Mouse (Mus musculus): Measurements from ENCODE around the gene Slc11a2. TPM values are rescaled to one million over a fixed set of nuclear protein-coding genes. Genes with fewer than 3 reads are reported as not detected.
"Not testable (repeated sequence)": the region's sequence is repeated elsewhere in the genome, so short reads cannot be mapped to it uniquely, and the experiment has no call there.

Slc11a2 gene
- total RNA-seq, 2 experiments from 2014 or later = 60.6 to 72.7 TPM

DNA sequence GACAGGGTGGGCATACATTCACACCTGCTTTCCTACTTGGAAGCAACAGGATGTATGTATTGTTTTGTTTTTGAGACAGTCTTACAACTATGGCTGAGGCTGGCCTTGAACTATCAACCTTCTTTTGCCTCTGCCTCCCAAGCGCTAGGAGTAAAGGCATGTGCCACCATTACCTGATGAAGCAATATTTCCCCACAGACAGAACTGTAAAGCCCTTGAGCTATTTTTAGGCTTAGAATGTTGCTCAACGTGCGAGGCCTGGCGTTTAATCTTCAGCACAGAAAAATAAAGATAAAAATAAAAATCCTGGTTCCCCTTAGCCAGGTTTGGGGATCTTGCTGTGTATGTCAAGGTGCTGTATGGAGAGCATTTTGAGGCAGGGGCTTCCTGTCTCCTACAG lies 11.2 kb upstream of the Slc11a2 start:
- peak; percentile 49 for DNase-seq

- no peak for DNase-seq
These were observed 8.4 kb upstream of the Slc11a2 start for GRCm38 (mm10) chr15:100433234-100433633.

DNA sequence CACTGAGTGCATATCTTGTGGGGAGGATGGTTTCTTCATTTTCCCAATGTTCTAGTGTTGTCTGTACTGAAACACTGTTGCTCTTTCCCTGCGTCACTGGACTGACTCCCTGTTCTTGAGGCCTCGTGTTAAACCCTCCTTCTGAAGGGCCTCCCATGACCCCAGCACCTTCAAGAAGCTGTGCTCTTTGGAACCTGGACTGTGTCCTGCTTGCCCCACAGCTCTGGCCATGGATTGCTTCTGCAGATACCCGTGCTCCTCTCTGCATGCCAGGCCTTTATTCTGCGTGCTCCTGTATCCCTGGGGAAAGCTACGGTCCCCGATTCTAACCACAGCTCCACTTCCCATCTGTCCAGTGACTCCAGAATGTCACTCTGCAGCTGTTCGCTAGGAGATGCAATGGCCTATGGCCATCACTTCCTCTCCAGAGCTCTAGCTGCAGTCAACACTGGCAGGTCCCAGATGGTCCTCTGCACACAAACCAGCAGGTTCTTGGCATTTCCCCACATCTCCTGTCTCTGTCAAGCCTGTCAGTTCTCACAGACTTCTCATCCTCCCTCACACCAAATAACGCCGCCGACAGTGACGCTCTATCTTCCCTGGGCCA lies 5.2 kb upstream of the Slc11a2 start:
- no peak for DNase-seq

GRCm38 (mm10) chr15:100428296-100428905 lies 3.5 kb upstream of the Slc11a2 start:
- DNase-seq = peak; percentile 63

DNA sequence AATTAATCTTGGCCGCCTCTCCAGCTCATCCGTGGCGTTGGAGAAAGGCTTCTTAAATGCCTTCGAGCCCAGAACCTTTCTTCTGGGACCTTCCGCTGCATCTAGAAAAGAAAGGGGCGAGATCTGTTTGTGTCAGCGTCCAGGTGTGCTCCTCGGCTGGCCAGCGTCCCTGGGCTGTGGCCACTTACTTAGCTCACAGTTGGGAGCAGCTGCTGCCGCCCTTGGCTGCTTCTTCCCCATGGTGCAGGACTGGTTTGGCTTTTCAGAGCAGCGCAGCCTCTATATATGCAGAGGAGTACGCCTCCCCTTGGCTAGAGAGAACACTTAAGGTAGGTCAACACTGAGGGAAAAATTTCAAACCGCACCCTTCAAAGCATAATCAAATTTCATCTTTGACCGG lies 956 bp downstream of the Slc11a2 start:
- no peak for DNase-seq

DNA sequence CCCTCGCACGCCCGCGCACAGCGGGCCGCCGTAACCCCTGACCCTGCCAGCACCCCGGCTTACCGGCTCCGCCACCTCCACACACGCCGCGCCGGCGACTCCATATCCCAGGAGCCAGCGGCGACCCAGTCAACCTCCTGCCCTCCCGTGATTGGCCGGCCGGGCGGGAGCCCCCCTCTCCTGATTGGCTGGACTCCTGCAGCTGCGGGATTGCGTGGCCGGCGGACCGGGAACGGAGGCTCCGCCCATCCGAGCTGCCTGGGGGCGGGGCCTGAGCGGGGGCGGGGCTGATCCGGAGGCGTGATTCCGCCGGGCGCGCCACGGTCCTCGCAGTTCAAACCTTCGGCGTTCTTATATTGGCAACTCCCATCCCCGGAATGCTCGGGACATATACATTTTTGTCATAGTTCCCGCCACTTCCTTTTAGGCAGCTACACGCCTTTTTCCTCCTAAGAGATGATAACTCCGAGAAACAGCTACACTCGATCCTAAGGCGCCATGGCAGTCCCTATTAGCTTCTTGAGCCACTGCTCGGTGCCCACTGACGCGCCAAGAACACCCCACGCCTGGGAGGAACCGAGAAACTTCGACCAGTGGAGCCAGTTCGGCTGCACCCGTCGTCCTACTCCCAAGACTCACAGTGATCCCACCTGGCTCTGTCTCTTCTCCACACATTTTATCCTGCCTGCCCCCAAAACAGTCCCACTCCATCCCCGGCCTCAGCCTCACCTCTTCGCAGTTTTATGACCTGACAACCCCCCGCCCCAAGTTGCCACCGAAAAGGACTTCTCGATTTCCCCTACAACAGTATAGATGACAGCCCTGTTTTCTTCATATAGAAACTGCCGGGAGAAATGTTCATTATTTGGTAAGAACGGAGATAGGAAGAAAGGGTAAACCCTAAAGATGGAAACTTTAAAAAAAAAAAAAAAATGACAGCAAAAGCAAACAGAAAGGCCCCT lies 1.7 kb downstream of the Slc11a2 start:
- DNase-seq = peak; percentile 99

GRCm38 (mm10) chr15:100422476-100422875 lies 2.4 kb downstream of the Slc11a2 start:
- peak; percentile 65 for DNase-seq

GRCm38 (mm10) chr15:100421758-100422197 lies 3.1 kb downstream of the Slc11a2 start, which contains the start of gene Gm5475:
Gm5475 (plus strand) TSS chr15:100422147.
- not testable (repeated sequence) for DNase-seq

GRCm38 (mm10) chr15:100421059-100421757 lies 3.7 kb downstream of the Slc11a2 start:
- DNase-seq = no peak

DNA sequence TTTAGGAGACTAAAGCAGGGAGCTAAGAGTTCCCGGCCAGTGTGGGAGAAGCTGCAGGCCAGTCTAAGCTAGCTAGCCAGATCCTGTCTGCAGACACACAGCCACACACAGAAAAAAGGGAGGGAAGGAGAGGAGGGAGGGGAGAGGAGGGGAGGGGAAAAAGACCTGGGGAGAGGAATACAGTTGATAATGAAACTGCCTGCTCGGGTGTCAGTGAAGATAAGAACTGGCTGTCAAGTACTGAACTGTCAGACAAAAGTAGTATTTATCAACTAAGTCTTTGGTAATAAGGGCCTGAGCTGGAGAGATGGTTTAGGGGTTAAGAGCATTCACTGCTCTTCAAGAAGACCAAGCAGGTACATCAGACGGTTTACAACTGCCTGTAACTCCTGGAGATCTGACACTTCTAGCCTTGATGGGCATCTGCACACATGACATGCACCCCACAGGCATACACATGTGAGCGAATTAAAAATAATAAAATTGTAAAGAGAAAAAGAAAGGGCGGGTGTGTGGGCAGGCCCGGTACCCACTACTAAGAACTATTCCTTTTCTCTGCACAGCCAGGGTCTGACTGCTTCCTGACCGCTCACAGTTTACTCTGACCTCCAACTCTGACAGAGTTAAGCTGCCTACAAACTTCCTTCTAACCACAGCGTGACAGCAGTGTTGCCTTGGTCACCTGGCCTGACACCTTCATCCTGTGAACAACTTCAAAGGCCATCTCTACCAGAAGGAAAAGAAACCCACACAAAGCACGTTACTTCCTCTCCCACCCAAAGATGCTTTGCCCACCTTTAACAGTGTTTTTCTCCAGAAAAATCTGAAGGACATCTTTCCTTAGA lies 4.7 kb downstream of the Slc11a2 start:
- no peak for DNase-seq

DNA sequence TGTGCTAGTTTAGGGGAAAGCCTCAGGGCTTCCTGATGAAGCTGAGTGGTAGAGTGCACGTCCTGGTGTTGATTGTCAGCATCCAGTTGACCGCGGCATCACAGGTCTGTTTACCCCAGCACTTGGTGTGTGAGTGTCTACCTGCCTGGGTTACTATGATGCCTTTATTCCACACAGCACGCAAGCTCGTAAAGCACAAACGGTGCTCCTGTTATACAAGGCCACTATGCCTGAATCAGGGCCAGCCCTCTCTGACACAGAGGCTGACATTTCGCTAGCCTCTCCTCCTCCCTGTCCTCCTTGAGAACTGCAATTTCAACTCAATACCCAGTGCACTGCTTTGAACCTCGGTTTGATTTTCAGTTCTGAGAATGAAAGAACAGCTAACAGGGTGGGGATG lies 5.6 kb downstream of the Slc11a2 start:
- peak; percentile 74 for DNase-seq

DNA sequence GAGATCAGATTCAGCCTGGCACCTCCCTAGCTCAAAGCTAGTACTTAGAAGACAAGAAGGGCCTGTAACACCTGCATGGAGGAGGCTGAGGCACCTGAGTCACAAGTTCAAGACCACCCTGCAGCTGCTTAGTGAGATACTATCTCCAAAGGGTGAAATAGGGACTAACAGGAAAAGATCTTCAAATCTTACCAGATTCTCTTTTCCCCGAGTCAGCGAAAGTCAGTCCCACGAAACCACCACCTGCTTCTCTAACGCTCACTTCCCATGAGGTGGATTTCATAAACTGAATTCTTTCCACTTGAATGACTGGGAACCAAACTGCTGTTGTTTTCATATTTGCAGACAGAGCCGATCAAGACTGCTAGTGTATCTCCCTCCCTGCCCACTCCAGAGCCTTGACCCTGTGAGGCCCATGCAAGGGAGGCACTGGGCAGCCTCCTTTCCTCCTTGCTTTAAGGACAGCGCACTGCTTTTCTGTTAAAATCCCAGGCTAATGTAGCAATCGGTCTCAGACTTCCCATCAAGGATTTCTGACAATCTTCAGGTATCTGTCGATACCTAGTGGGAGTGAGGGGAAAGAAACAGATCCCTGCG lies 6.9 kb downstream of the Slc11a2 start:
- DNase-seq = no peak

- peak; percentile 50 for DNase-seq
These were observed 9.2 kb downstream of the Slc11a2 start for GRCm38 (mm10) chr15:100415684-100416083.

GRCm38 (mm10) chr15:100414942-100415341 lies 9.9 kb downstream of the Slc11a2 start:
- DNase-seq = no peak

GRCm38 (mm10) chr15:100414011-100414410 lies 10.9 kb downstream of the Slc11a2 start:
- no peak for DNase-seq

DNA sequence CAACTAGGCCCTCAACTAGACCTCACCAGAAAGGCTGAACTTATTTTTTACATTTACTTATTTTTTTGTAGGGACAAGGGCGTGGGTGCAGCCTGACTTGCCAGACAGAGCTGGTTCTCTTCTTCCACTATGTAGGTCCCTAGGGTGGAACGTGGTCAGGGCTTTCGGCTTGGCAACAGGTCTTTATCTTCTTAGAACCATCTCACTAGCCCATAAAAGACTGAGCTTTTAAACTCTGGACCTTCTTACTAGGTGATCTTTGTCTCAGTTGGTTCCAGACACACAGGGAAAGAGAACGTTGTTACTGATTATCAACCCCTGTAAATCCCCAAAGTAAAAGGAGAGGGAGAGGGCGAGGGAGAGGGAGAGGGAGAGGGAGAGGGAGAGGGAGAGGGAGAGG lies 11.6 kb downstream of the Slc11a2 start:
- DNase-seq = no peak

GRCm38 (mm10) chr15:100411731-100412130 lies 13.1 kb downstream of the Slc11a2 start:
- no peak for DNase-seq

DNA sequence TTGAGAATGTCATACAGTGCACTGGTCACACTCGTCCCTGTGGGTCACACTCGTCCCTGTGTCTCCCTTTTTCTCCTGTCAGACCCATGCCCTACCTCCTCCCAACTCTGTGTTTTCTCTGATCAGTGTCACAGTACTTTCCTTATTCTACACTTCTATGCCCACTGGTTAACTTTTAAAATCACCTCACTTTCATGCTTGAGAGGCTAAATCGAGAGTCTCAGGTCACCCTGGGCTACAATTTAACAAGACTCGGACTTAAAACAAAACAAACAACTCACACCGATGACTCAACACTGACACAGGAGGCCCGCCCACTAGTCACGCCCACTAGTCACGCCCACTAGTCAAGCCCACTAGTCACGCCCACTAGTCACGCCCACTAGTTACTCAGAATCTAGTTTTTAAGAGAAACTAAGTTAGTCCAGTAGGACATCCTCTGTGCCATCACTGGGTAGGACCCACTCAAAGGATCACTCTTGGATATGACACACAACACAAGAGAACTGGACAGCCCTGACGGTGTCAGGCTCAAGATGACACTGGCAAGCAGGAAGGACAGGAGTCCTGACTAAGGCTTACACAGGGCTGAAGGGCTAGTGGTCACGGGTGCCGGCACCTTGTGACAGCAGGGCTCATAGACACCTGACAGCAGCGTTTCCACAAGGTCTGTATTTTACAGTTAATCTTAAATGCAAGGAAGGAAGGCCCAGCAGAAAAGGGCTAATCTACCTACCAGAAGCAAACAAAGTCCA lies 13.8 kb downstream of the Slc11a2 start:
- DNase-seq = peak; percentile 74

DNA sequence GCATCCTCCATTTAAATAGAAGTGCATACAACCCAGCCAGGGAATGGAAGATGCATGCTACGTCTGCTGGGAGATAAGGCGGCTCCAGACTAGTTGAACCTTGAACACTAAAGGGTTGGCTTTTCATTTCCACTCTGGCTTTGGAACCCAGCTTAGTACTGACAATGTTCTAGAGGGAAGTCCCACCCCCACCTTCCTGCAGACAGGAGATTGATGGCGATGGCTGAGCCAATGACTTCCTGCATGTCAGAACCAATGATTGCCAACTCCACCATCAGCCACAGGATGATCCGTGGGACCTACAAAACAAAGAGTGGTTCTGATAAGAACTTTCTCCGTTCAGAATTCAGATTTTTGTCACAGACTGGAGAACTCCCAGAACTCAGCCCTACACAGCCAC lies 18.8 kb downstream of the Slc11a2 start:
- DNase-seq = no peak
